Mouse (Mus musculus) G1E (cell line): ENCODE measurements around the gene Evi5. TPM values are rescaled to one million over a fixed set of nuclear protein-coding genes. Genes with fewer than 3 reads are reported as not detected.
A peak's percentile ranks its signal among the peaks of the same experiment; 100 is the strongest.

Experiments used
- ATAC-seq: 2 replicates; pipeline ENCODE4 v1.8.0; 2016; ENCODE audit warnings: mild to moderate bottlenecking; ENCODE audit not compliant: insufficient number of reproducible peaks, poor library complexity, low FRiP score, severe bottlenecking; ENCODE audit errors: extremely low read depth
- DNase-seq: peaks from one replicate; pipeline ENCODE4 v3.0.0; 2012; ENCODE audit warnings: low spot score
- H3K27me3 ChIP-seq: 2 replicates; pipeline ENCODE4 v1.6.1; 2012; ENCODE audit warnings: mild to moderate bottlenecking, low read length, inconsistent platforms; ENCODE audit not compliant: insufficient read depth
- H3K36me3 ChIP-seq: replicated peaks from 2 replicates; pipeline ENCODE3; 2012; ENCODE audit warnings: mild to moderate bottlenecking, inconsistent platforms
- H3K4me1 ChIP-seq: 2 replicates; pipeline ENCODE4 v1.6.1; 2012; ENCODE audit warnings: low read depth, low read length, inconsistent platforms, mixed read lengths; ENCODE audit not compliant: insufficient read depth
- H3K4me3 ChIP-seq: 2 replicates; pipeline ENCODE4 v1.5.1; 2012; ENCODE audit warnings: low read depth, mild to moderate bottlenecking, inconsistent platforms, low read length, moderate library complexity, mixed read lengths
- H3K9me3 ChIP-seq: replicated peaks from 2 replicates; pipeline ENCODE4 v1.6.1; 2012; ENCODE audit warnings: inconsistent platforms
- CTCF ChIP-seq: IDR thresholded peaks from 2 replicates; pipeline ENCODE4 v1.5.1; 2012; ENCODE audit warnings: low read depth, low read length, inconsistent platforms, mixed read lengths
- GATA1 ChIP-seq: IDR thresholded peaks from 2 replicates; pipeline ENCODE4 v1.6.1; 2012; ENCODE audit warnings: borderline replicate concordance, low read length, inconsistent platforms, mixed read lengths
- GATA2 ChIP-seq: IDR thresholded peaks from 2 replicates; pipeline ENCODE4 v1.6.1; 2012; ENCODE audit warnings: low read depth, low read length, inconsistent platforms, borderline replicate concordance
- POLR2AphosphoS5 ChIP-seq: IDR thresholded peaks from 2 replicates; pipeline ENCODE4 v1.6.1; 2012; ENCODE audit warnings: low read depth, low read length, inconsistent platforms; ENCODE audit not compliant: insufficient replicate concordance
- TAL1 ChIP-seq: conservative IDR thresholded peaks from 2 replicates; pipeline ENCODE4 v1.6.1; 2012; ENCODE audit warnings: low read depth, low read length, inconsistent platforms, mixed read lengths
- polyA plus RNA-seq: library from polyadenylated mRNA; stranded (reverse); fragments of >175 nt; gene quantifications from 2 replicates; pipeline ENCODE4 v1.2.3, GENCODE M21; 2012
- total RNA-seq, 2 experiments: library from RNA; stranded (forward) in 1 of 2; stranded (reverse) in 1 of 2; fragments of 200-1000 nt in 1 of 2; fragments of >200 nt in 1 of 2; fragmentation: Nextera tagmentation in 1 of 2; gene quantifications; 2 replicates each; pipeline ENCODE4 v1.2.3; 2014 to 2017

The Evi5 gene
- total and polyA plus RNA-seq, 3 experiments, result 3.8 to 94.2 (median 36.4) TPM

DNA sequence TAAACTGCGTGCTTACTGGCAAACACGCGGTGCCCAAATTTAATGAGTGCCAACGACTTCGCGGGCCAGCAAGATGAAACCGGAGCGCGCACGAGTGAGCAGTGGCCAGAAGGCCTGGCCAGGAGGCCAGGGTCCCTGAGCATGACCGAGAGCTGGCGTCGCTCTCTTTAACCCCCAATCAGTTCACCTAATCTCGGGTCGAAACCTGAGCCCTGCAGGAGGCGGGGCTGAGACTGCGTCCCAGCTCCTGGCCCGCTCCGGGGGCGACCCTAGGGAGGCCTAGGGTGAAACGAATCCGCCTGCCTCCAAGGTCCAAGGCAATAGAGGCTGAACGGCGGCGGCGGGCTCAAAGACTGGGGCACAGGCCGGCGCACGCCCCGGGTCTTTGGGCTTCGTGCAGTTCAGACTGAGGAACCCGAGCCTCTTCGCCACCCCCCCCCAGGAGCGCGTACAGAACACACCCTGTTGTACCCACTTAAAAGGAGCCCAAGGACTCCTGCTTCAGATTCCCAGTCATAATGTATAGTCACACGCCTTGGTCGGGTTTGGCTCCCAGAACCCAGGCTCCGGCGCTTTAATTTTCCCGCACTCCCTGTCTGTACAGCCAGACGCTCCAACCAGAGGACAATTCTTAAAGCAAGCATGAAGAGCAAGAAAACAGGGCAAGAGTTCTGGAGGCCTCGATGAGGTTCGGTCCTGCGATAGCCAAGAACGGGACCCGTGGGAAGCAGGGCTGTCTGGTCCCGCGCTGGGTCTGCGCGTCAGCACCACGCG is 150.1 kb downstream of the Evi5 start:
- Histone ChIP-seq H3K9me3 (peaks cover 58% of the 10 kb centered on the region), H3K4me1 (peaks cover 30% of the 10 kb centered on the region), H3K27me3 (peaks cover 77% of the 10 kb centered on the region), H3K4me3 (peak overlapping the region; percentile 62), H3K36me3 (no peaks in the 10 kb centered on the region)
- TF ChIP-seq GATA2 (no peak), GATA1 (no peak), POLR2AphosphoS5 (no peak), CTCF (no peak), TAL1 (no peak)
- ATAC-seq (no peak), DNase-seq (no peak)

DNA sequence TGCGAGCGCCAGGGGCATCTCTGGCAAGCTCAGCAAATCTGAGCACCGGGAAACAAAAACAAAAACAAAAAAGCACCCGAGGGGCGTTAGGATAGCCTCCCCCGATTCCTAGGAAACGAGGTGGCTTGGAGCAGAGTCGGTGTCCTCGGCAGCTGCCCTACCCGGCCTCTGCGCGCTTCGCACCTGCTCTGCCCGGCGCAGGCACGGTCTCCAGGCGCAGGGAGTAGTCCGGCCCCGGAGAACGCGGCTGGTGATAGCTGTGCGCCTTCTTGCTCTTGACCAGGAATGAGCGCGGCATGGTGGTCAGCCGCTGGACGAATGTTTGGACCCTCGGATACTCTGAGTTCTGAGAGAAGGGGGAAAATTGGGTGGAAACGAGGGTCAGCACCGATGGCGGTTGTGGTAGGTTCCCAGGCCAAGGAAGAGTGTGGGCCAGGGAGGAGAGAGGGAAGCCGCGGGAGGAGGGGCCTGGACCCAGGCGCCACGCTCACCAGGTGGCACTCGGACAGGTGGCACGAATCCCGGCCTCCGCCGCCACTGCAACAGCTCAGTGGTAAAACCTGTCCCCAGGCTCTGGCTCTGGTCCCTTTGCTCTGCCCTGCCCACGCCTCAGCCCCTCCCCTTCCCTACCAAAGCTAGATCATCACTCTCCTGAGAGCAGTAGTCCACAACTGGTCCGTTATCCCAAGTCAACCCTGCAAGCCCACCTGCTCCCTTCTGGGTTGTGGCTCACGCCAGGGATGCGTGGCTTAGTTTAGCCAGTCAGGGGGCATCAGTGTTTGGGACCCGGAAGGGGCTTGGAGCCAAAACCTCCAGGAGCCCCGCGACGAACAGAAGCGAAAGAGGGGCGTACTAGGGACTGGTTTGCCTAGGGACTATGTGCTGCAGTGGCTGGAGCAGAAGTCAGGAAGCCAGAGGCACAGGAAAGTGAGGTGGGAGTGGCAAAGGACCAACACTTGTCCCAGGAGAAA is 151.1 kb downstream of the Evi5 start:
- H3K36me3 ChIP-seq, result no peaks in the 10 kb centered on the region
- no peak for TF ChIP-seq GATA2
- peaks cover 29% of the 10 kb centered on the region for H3K4me1 ChIP-seq
- peaks cover 81% of the 10 kb centered on the region for H3K27me3 ChIP-seq
- no peak for ATAC-seq
- DNase-seq, result no peak
- H3K4me3 ChIP-seq, result peak overlapping the region; percentile 16; the same call in 1 of the 2 replicates
- peaks cover 58% of the 10 kb centered on the region for H3K9me3 ChIP-seq

DNA sequence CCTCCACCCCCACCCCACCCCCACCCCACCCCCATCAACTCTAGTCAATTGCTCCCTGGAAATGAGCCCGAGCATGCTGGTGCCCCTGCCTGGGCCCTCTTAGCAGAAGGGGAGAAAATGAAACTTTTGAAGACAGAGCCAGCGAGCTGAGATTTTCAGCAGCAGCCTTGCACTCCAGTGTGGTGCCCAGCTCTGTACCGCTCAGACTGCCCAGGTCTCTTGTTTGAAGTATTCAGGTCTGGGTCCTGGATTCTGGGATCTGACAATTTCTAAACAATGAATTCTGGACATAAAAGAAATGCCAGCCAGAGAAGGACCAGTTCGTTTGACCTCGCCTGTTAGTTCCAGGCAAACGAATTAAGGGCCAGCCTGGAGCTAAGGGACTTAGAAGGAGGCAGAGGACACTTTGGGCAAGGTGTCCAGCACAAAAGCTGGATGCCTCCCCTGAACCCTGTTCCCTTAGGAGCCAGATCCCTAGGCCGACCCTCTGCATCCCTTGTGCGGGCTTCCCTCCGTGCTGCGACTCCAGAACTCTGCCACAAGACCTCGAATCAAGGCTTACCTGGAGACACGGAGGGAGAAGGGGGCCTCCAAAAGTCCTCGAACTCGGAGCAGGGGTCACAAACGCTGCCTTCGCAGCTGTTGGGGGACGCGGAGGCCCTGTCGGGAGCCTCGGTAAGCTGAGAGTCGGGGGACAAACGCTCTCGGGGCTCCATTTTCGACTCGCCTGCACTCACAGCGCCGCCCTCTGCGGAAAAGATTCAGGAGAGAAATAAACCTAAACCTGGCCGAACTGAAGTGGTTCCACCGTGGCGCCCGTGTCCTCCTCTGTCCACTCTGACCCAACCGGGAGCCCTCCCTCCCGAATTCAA is 152.0 kb downstream of the Evi5 start:
- H3K27me3 ChIP-seq, result peaks cover 76% of the 10 kb centered on the region
- H3K4me3 ChIP-seq, result no peak overlapping the region; the same call in 1 of the 2 replicates
- H3K9me3 ChIP-seq, result peaks cover 58% of the 10 kb centered on the region
- no peaks in the 10 kb centered on the region for H3K36me3 ChIP-seq
- no peak for ATAC-seq
- TF ChIP-seq GATA1 (no peak), POLR2AphosphoS5 (no peak), TAL1 (no peak), GATA2 (no peak), CTCF (no peak)
- H3K4me1 ChIP-seq, result peaks cover 29% of the 10 kb centered on the region
- no peak for DNase-seq

DNA sequence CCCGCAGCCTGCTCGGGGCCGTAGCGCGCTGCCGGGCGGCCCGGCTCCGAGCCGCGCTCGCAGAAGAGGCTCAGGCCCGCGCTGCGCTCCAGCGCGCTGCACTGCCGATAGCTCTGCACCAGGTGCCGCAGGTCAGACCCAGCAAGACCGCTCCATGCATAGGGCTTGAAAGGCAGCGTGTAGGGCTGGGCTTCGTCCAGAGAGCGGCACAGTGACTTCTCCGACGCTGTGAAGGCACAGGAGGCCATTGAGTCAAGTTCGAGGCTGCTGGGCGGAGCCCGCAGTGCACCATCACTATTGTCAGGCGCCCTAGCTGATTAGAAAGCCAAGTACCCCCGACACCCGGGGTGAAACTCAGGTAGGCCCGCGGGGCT is 153.3 kb downstream of the Evi5 start:
- Histone ChIP-seq H3K9me3 (peaks cover 56% of the 10 kb centered on the region), H3K27me3 (peaks cover 80% of the 10 kb centered on the region), H3K4me1 (peaks cover 31% of the 10 kb centered on the region), H3K36me3 (no peaks in the 10 kb centered on the region), H3K4me3 (no peak overlapping the region; the same call in 1 of the 2 replicates)
- TF ChIP-seq POLR2AphosphoS5, result no peak
- no peak for TF ChIP-seq GATA2
- TF ChIP-seq TAL1, result no peak
- TF ChIP-seq CTCF, result no peak
- no peak for TF ChIP-seq GATA1
- no peak for ATAC-seq
- DNase-seq, result no peak

DNA sequence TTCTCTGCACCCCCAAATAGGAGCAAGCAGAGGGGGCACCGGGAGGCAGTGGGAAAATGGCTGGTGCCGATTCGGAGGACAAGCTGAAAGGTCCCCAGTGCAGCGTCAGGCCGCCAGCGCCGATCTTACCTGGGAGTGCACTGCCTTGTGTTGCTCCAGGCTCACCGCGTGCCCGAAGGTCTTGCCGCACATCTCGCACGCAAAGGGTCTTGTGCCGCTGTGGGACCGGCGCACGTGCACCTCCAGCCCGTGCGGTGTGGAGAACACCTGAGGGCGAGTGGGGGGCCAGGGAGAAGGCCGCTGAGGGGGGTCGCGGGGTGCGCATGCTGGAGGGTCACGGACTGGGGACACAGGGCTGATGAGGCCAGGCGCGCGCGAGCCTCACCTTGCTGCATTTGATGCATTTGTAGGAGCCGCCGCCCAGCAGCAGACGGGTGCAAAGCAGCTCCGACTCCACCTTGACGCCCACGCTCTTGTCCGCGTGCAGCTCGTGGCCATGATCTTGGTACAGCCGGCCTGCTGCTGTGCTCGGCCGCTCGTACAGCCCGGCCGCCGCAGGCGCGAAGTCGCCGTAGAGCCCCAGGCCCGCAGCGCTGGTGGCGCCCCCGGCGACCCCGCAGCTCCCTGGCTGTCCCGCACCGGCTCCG is 153.8 kb downstream of the Evi5 start:
- DNase-seq, result no peak
- peaks cover 75% of the 10 kb centered on the region for H3K27me3 ChIP-seq

More for the DNA sequence above, 153.8 kb downstream of the Evi5 start:
- TF ChIP-seq CTCF, result no peak
- no peak for TF ChIP-seq TAL1
- no peak for TF ChIP-seq GATA1
- TF ChIP-seq POLR2AphosphoS5, result no peak
- TF ChIP-seq GATA2, result no peak
- Histone ChIP-seq H3K36me3 (no peaks in the 10 kb centered on the region), H3K9me3 (peaks cover 51% of the 10 kb centered on the region), H3K4me3 (peak overlapping the region; percentile 23; the same call in 1 of the 2 replicates), H3K4me1 (peaks cover 29% of the 10 kb centered on the region)
- no peak for ATAC-seq
